Mouse (Mus musculus) liver, postnatal 0 days (tissue): ENCODE measurements around the gene Dlx3. TPM values are rescaled to one million over a fixed set of nuclear protein-coding genes. Genes with fewer than 3 reads are reported as not detected.

ENCODE experiments used
- ATAC-seq: fragments of 200-750 bp; cut with Nextera tagmentation; 2 replicates; pipeline ENCODE4 v1.8.0; 2017; ENCODE audit warnings: mild to moderate bottlenecking, moderate library complexity
- DNase-seq: peaks from one replicate; pipeline ENCODE4 v3.0.0-alpha.2; 2016
- H3K27ac ChIP-seq: fragments of 300-500 bp; sonication (generic); 2 replicates; pipeline ENCODE4 v1.5.1; 2014; ENCODE audit warnings: antibody characterized with exemption, moderate library complexity, mild to moderate bottlenecking, low read depth
- H3K27me3 ChIP-seq: fragments of 300-500 bp; sonication (generic); 2 replicates; pipeline ENCODE4 v1.6.1; 2014; ENCODE audit warnings: low read length, control low read depth, mixed read lengths; ENCODE audit not compliant: insufficient read depth
- H3K36me3 ChIP-seq: fragments of 300-500 bp; sonication (generic); replicated peaks from 2 replicates; pipeline ENCODE4 v1.6.1; 2014; ENCODE audit warnings: mild to moderate bottlenecking, control low read depth, low read length, moderate library complexity, mixed read lengths; ENCODE audit not compliant: insufficient read depth
- H3K4me1 ChIP-seq: fragments of 300-500 bp; sonication (generic); 2 replicates; pipeline ENCODE4 v1.6.1; 2014; ENCODE audit warnings: antibody characterized with exemption, mild to moderate bottlenecking, control low read depth; ENCODE audit not compliant: insufficient read depth
- H3K4me2 ChIP-seq: fragments of 300-500 bp; sonication (generic); 2 replicates; pipeline ENCODE4 v1.6.1; 2014; ENCODE audit warnings: low read depth, mild to moderate bottlenecking, low read length, moderate library complexity, mixed read lengths
- H3K4me3 ChIP-seq: fragments of 300-500 bp; sonication (generic); 2 replicates; pipeline ENCODE4 v1.5.1; 2014; ENCODE audit warnings: low read depth, low read length
- H3K9ac ChIP-seq: fragments of 300-500 bp; sonication (generic); replicated peaks from 2 replicates; pipeline ENCODE4 v1.6.1; 2014; ENCODE audit warnings: mild to moderate bottlenecking, moderate library complexity
- H3K9me3 ChIP-seq: fragments of 300-500 bp; sonication (generic); 2 replicates; pipeline ENCODE4 v1.6.1; 2016; ENCODE audit warnings: mild to moderate bottlenecking, control low read depth, low read length, mixed read lengths
- CTCF ChIP-seq: sonication (generic); IDR thresholded peaks from 2 replicates; pipeline ENCODE4 v1.5.1; 2016; ENCODE audit warnings: antibody characterized with exemption, low read depth
- EP300 ChIP-seq: IDR thresholded peaks from 2 replicates; pipeline ENCODE4 v1.6.1; 2016; ENCODE audit warnings: antibody characterized with exemption, low read depth, mild to moderate bottlenecking
- WGBS: fragments of 180-500 bp; shearing (Covaris S2); extraction: QIAGEN DNeasy Blood & Tissue Kit; methylation state at CpG from one replicate; pipeline ENCODE4 v1.1.7; 2014; ENCODE audit not compliant: insufficient replicate concordance; 5-methylcytosine and 5-hydroxymethylcytosine counted together
- polyA plus RNA-seq: library from polyadenylated mRNA; unstranded; fragments of >200 nt; fragmentation: Nextera tagmentation; extraction: Ambion mirVana; gene quantifications from 2 replicates; pipeline ENCODE4 v1.2.1, GENCODE M21; 2015

Gene Dlx3
- polyA plus RNA-seq, 1 experiment from 2014 or later = not detected

- ATAC-seq (no peak), DNase-seq (no peak)
- H3K27me3 ChIP-seq = peaks cover 58% of the 10 kb centered on the region
- 1% methylated on average over 20 of the region's 20 CpGs for WGBS
- H3K36me3 ChIP-seq = no peaks in the 10 kb centered on the region
- no peaks in the 10 kb centered on the region for H3K4me1 ChIP-seq
- no peak overlapping the region for H3K9ac ChIP-seq
- no peak overlapping the region for H3K27ac ChIP-seq
- peak overlapping the region; percentile 18; the same call in 1 of the 2 replicates for H3K4me2 ChIP-seq
- H3K9me3 ChIP-seq = no peaks in the 10 kb centered on the region
- TF ChIP-seq EP300 (no peak), CTCF (no peak)
- no peak overlapping the region for H3K4me3 ChIP-seq
Observed at GRCm38 (mm10) chr11:95126272-95127245, 6.6 kb downstream of the Dlx3 start.

GRCm38 (mm10) chr11:95128359-95128758, 8.4 kb downstream of the Dlx3 start:
- H3K4me2 ChIP-seq = no peak overlapping the region
- no peak overlapping the region for H3K9ac ChIP-seq
- peaks cover 40% of the 10 kb centered on the region for H3K27me3 ChIP-seq
- H3K36me3 ChIP-seq = no peaks in the 10 kb centered on the region
- 52% methylated on average over 11 of the region's 11 CpGs for WGBS
- ATAC-seq (no peak), DNase-seq (no peak)
- no peak overlapping the region for H3K27ac ChIP-seq
- H3K4me3 ChIP-seq = no peak overlapping the region
- TF ChIP-seq CTCF (no peak), EP300 (no peak)
- H3K4me1 ChIP-seq = no peaks in the 10 kb centered on the region
- no peaks in the 10 kb centered on the region for H3K9me3 ChIP-seq

DNA sequence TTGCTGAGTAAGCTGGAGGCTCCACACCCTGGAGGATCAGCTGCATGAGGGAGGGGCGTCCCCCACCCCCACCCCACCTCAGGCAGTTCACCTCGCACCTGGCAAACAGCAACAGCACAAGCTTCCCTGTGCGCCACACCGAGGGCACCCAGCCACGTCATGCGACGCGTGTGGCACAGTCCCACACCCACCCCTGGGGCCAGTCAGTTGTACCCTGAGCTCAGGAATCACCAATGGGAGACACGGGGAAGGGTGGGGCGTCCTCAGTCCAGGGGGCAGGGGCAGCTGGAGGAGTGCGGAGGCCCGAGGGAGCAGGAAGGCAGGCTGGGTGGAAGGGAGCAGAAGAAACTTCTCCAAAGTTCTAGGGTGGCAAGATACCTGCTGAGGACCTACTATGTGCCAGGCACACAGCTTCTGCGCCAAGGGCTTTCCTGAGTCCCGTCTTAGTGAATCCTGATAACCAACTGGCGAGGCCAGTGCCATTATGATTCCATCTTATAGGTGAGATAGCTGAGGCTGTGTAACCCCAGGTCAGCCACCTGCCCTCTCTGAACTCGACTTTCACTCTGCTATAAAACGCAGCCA, 10.8 kb downstream of the Dlx3 start:
- DNase-seq = no peak
- no peak for ATAC-seq
- Histone ChIP-seq H3K9ac (no peak overlapping the region), H3K4me2 (no peak overlapping the region), H3K27ac (no peak overlapping the region), H3K9me3 (no peaks in the 10 kb centered on the region), H3K4me3 (no peak overlapping the region), H3K27me3 (peaks cover 20% of the 10 kb centered on the region; the same call in 1 of the 2 replicates), H3K36me3 (no peaks in the 10 kb centered on the region), H3K4me1 (no peaks in the 10 kb centered on the region)
- no peak for TF ChIP-seq CTCF
- WGBS = 69% methylated on average over 17 of the region's 17 CpGs

DNA sequence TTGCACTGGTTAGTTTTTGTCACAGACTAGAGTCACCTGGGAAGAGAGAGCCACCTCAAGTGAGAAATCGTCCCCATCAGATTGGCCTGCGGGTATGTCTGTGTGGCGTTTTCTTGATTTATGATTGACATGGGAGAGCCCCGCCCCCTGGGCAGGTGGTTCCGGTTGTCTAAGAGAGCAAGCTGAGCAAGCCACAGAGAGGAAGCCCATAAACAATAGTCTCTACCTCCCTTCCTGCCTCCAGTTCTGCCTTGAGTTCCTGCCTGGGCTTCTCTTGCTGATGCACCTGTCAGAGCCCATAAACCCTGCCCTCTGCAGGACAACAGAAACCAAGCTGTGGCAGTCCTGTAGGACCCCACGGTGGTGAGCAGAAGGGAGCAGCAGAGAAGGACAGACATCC, 13.4 kb downstream of the Dlx3 start:
- Histone ChIP-seq H3K27me3 (peaks cover 25% of the 10 kb centered on the region), H3K4me2 (no peak overlapping the region), H3K36me3 (no peaks in the 10 kb centered on the region), H3K4me3 (no peak overlapping the region), H3K27ac (no peak overlapping the region), H3K9ac (no peak overlapping the region), H3K9me3 (no peaks in the 10 kb centered on the region), H3K4me1 (no peaks in the 10 kb centered on the region)
- WGBS = 28% methylated on average over 6 of the region's 6 CpGs
- no peak for DNase-seq
- TF ChIP-seq CTCF (no peak), EP300 (no peak)
- ATAC-seq = no peak

DNA sequence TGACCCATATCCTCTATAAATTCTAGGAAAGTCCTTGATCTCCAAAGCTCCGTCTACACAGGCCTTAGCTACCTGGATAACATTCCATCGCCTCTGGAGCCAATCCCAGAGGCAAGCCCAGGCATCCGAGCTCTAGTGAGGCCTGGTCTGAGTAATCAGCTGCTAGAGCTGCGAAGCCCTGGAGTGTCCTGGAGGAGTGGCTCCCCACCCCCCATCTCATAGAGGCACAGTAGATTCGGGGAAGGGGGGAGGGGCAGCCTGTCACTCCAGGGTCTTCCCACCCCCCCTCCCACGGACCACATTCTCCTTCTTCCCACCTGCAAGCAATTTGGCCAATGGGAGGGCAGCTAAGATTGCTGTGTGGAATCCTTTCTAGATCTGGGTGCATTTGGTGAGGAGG, 17.4 kb downstream of the Dlx3 start:
- no peak for ATAC-seq

GRCm38 (mm10) chr11:95139871-95140270, 20.0 kb downstream of the Dlx3 start:
- Histone ChIP-seq H3K9ac (no peak overlapping the region), H3K27me3 (peaks cover 80% of the 10 kb centered on the region), H3K4me2 (no peak overlapping the region), H3K9me3 (no peaks in the 10 kb centered on the region), H3K36me3 (no peaks in the 10 kb centered on the region), H3K27ac (no peak overlapping the region), H3K4me1 (peaks cover 5% of the 10 kb centered on the region), H3K4me3 (no peak overlapping the region)
- ATAC-seq (no peak), DNase-seq (no peak)
- 51% methylated on average over 5 of the region's 5 CpGs for WGBS
- TF ChIP-seq EP300 (no peak), CTCF (no peak)

More for the DNA sequence above, 17.4 kb downstream of the Dlx3 start:
- 41% methylated on average over 6 of the region's 6 CpGs for WGBS
- Histone ChIP-seq H3K4me3 (no peak overlapping the region), H3K27ac (no peak overlapping the region), H3K4me1 (no peaks in the 10 kb centered on the region), H3K36me3 (no peaks in the 10 kb centered on the region), H3K27me3 (peaks cover 54% of the 10 kb centered on the region), H3K9me3 (no peaks in the 10 kb centered on the region), H3K4me2 (no peak overlapping the region), H3K9ac (no peak overlapping the region)
- TF ChIP-seq EP300 (no peak), CTCF (no peak)
- no peak for DNase-seq
